Mouse (Mus musculus) midbrain, postnatal 0 days (tissue): ENCODE measurements at regions not wholly inside any gene's neighbourhood (a gene's known extent, or its start where the extent isn't known, plus 50 kb on each side); places are given as distances from the start of the nearest gene placed in this dataset.
A peak's percentile ranks its signal among the peaks of the same experiment; 100 is the strongest.
"Not testable (repeated sequence)": the region's sequence is repeated elsewhere in the genome, so short reads cannot be mapped to it uniquely, and the experiment has no call there.

Experiments used
- ATAC-seq: fragments of 200-750 bp; cut with Nextera tagmentation; 2 replicates; pipeline ENCODE4 v1.8.0; 2017; ENCODE audit warnings: moderate number of reproducible peaks, mild to moderate bottlenecking, moderate TSS enrichment, moderate library complexity; ENCODE audit not compliant: low FRiP score
- DNase-seq: peaks from one replicate; pipeline ENCODE4 v3.0.0-alpha.2; 2015; ENCODE audit warnings: low spot score
- H3K27ac ChIP-seq: fragments of 300-500 bp; sonication (generic); 2 replicates; pipeline ENCODE4 v1.5.1; 2014; ENCODE audit warnings: low read depth, mild to moderate bottlenecking, low read length, mixed read lengths
- H3K27me3 ChIP-seq: fragments of 300-500 bp; sonication (generic); 2 replicates; pipeline ENCODE4 v1.6.1; 2014; ENCODE audit warnings: low read length, control low read depth, mixed read lengths; ENCODE audit not compliant: insufficient read depth
- H3K36me3 ChIP-seq: fragments of 300-500 bp; sonication (generic); 2 replicates; pipeline ENCODE4 v1.6.1; 2014; ENCODE audit warnings: low read length, control low read depth, mixed read lengths; ENCODE audit not compliant: insufficient read depth
- H3K4me1 ChIP-seq: fragments of 300-500 bp; sonication (generic); 2 replicates; pipeline ENCODE4 v1.6.1; 2014; ENCODE audit warnings: mild to moderate bottlenecking, control low read depth, antibody characterized with exemption, low read length, mixed read lengths; ENCODE audit not compliant: insufficient read depth
- H3K4me2 ChIP-seq: fragments of 300-500 bp; sonication (generic); 2 replicates; pipeline ENCODE4 v1.6.1; 2014; ENCODE audit warnings: low read depth, mild to moderate bottlenecking, low read length, mixed read lengths; ENCODE audit not compliant: poor library complexity, severe bottlenecking
- H3K4me3 ChIP-seq: fragments of 300-500 bp; sonication (generic); 2 replicates; pipeline ENCODE4 v1.5.1; 2014; ENCODE audit warnings: low read depth, mild to moderate bottlenecking, low read length, moderate library complexity
- H3K9ac ChIP-seq: fragments of 300-500 bp; sonication (generic); replicated peaks from 2 replicates; pipeline ENCODE4 v1.6.1; 2014; ENCODE audit warnings: mild to moderate bottlenecking, low read length, moderate library complexity, mixed read lengths; ENCODE audit not compliant: poor library complexity, severe bottlenecking
- H3K9me3 ChIP-seq: fragments of 300-500 bp; sonication (generic); 2 replicates; pipeline ENCODE4 v1.6.1; 2016; ENCODE audit warnings: low read length, control low read depth
- CTCF ChIP-seq: IDR thresholded peaks from 2 replicates; pipeline ENCODE4 v1.5.1; 2016; ENCODE audit warnings: antibody characterized with exemption, mild to moderate bottlenecking
- WGBS: fragments of 180-500 bp; shearing (Covaris S2); extraction: QIAGEN DNeasy Blood & Tissue Kit; methylation state at CpG from one replicate; pipeline ENCODE4 v1.1.7; 2014; 5-methylcytosine and 5-hydroxymethylcytosine counted together

DNA sequence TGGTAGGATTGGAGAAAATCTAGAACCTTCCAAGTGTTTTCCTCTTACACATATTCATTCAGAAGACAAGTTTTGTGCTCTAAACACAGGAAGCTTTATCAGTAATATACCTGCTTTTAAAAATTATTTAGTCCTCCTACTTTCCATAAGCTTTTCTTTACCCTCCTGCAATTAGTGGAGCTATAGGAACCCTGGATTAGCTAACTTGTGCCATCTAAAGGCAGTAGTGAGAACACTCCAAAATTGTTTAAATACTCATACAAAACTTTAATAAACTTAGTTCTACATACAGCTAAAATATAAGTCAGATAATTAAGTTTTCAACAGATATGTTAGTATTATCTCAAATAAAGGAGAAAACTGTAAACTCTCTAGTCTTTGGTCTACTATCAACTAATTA, 89.7 kb upstream of the Pnpt1 start:
- H3K4me3 ChIP-seq, result no peak overlapping the region
- H3K36me3 ChIP-seq, result no peaks in the 10 kb centered on the region
- no peak overlapping the region for H3K4me2 ChIP-seq
- DNase-seq, result peak; percentile 24
- peak; percentile 64 for TF ChIP-seq CTCF
- H3K27ac ChIP-seq, result no peak overlapping the region
- no peaks in the 10 kb centered on the region for H3K9me3 ChIP-seq
- H3K27me3 ChIP-seq, result no peaks in the 10 kb centered on the region
- ATAC-seq, result no peak
- no peaks in the 10 kb centered on the region for H3K4me1 ChIP-seq
- no peak overlapping the region for H3K9ac ChIP-seq

DNA sequence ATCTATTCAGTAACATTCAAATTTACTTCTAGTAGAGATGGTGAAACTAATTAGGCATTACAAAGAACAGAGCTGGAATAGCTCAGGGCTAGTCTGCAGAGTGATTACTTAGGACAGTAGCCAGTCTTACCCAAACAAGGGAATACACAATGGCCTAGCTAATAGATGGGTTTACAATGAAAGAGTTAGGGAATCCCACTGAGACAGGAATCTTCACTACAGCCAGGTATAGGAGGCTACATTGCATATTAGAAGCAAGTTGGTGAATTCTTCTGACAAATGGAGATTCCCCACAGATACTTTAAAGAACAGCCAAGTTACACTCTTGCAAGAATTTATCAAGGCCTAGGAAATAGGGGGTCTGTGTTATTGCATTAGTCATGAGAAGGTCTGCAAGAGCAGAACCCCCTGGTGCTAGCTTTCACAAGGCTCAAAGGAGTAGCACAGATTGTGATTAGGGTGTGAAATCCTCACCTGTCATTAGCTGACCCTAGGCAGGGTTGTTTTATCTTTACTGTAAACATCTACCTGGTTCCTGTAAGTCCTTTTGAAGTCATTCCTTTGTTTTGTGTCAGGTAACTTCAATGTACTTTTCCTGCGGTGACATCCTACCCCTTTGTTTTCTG, 82.4 kb upstream of the Pnpt1 start:
- not testable (repeated sequence) for H3K36me3 ChIP-seq, H3K4me1 ChIP-seq, H3K9ac ChIP-seq, ATAC-seq, H3K4me2 ChIP-seq, H3K27ac ChIP-seq, DNase-seq, H3K9me3 ChIP-seq, H3K27me3 ChIP-seq, H3K4me3 ChIP-seq
- 20% methylated on average over 1 of the region's 1 CpGs for WGBS

DNA sequence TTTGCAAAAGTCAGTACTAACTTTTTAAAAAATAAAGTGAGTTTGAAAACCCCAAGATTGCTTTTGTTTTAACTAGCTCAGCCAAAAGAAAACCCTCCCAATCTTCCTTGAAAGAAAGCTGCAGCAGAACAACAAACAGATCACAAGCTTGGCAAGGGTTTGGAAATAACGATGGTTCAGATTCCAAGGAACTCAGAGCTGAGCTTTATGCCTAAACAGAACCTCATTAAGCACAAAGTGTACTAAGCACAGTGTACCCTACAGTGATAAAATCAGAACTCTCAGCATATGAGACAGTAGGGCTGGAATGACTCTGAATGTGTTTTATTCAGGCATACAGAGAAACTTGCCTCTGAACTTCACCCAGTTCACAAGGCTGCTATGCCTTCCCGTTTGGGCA, 77.9 kb upstream of the Pnpt1 start:
- no peak overlapping the region for H3K9ac ChIP-seq
- TF ChIP-seq CTCF, result no peak
- H3K36me3 ChIP-seq, result no peaks in the 10 kb centered on the region
- no peaks in the 10 kb centered on the region for H3K4me1 ChIP-seq
- DNase-seq, result no peak
- no peak overlapping the region for H3K4me2 ChIP-seq
- WGBS, result 54% methylated on average over 2 of the region's 2 CpGs
- ATAC-seq, result no peak
- no peaks in the 10 kb centered on the region for H3K9me3 ChIP-seq
- no peaks in the 10 kb centered on the region for H3K27me3 ChIP-seq
- H3K27ac ChIP-seq, result no peak overlapping the region
- no peak overlapping the region for H3K4me3 ChIP-seq

DNA sequence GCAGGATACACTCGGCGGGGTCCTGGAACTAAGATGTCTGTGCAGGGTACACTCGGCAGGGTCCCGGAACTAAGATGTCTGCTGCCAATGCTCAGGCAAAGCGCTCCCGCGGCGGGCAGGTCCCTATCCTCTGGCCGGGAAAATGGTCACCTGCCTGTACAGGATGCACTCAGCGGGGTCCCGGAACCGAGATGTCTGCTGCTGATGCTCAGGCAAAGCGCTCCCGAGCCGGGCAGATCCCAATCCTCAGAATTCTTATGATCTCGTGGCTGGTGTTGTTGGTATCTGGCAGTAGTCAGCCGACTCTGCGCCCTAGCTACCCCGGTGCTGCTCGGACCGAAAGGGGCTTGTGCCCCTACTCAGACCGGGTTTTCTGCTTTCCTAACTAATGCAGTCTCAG, 61.0 kb upstream of the Pnpt1 start:
- not testable (repeated sequence) for H3K36me3 ChIP-seq, DNase-seq, H3K27me3 ChIP-seq, H3K9me3 ChIP-seq, H3K4me2 ChIP-seq, ATAC-seq, H3K9ac ChIP-seq, H3K27ac ChIP-seq, H3K4me1 ChIP-seq, H3K4me3 ChIP-seq
- WGBS, result 82% methylated on average over 22 of the region's 22 CpGs

DNA sequence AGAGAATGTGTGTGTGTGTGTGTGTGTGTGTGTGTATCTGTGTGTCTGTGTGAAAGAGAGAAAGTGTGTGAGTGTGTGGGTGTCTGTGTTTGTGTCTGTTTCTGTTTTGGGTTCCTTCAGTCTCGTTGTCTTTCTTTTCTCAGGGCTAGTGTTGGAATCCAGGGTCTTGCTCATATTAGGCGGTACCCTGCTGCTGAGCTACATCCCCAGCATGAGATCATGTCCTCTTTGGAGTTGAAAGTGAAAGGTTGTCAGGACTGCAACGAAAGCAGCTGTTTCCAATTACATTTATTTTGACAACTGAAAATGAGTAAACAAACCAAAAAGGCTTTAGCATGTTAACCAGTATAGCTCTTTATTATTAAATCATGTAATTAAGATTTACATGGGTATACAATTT, 58.3 kb upstream of the Pnpt1 start:
- 32% methylated on average over 3 of the region's 3 CpGs for WGBS
- no peak for ATAC-seq
- Histone ChIP-seq H3K4me2 (no peak overlapping the region), H3K27ac (no peak overlapping the region), H3K4me1 (no peaks in the 10 kb centered on the region), H3K9ac (no peak overlapping the region), H3K9me3 (no peaks in the 10 kb centered on the region), H3K36me3 (no peaks in the 10 kb centered on the region), H3K4me3 (no peak overlapping the region), H3K27me3 (no peaks in the 10 kb centered on the region)
- no peak for TF ChIP-seq CTCF
- DNase-seq, result no peak
